Mouse (Mus musculus): ENCODE results near the gene Dpp4. TPM values are rescaled to one million over a fixed set of nuclear protein-coding genes. Genes with fewer than 3 reads are reported as not detected.

Gene Dpp4
- total RNA-seq (2015) (9.8 and 10.0 TPM in 2 replicates), total RNA-seq (2017) (13.8 and 16.4 TPM in 2 replicates)

DNA sequence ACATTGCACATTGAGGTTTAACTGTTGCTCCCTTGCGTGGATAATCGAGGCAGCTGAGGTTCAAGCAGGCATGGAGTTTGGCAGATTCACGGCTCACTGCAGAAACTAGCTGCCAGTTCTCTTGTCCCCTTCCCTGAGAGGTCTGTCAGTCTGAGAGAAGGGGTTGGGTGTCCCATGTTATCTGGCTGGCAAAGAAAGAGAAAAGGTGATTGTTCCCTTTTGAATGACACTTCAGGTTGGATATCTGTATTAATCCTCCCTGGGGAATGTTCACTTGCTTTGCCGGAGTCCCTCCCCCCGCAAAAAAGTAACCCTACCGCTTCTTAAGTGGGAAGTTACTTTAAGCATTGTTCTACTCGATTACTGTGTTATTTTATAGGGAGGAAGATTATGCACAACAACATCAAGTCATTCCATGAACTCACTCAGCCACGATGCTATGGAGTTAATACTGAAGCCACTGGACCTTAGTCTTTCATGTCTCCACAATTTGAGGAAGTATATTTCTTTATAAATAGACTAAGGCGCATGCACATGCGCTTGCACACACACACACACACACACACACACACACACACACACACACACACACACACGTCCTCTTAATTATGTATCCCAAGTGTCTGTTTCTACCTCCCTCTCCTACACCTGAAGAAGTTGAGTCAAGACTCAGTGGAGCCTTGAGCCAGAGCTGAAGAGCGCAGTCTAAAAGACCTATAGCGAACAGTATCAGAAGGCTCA, at the start of gene Dpp4:
Dpp4 (minus strand) TSS at position 151 of the 741 bp plus-strand sequence.
- peak; percentile 32; the same call in 1 of the 2 replicates for ATAC-seq (replicated peaks; ENCODE audit: poor library complexity)

DNA sequence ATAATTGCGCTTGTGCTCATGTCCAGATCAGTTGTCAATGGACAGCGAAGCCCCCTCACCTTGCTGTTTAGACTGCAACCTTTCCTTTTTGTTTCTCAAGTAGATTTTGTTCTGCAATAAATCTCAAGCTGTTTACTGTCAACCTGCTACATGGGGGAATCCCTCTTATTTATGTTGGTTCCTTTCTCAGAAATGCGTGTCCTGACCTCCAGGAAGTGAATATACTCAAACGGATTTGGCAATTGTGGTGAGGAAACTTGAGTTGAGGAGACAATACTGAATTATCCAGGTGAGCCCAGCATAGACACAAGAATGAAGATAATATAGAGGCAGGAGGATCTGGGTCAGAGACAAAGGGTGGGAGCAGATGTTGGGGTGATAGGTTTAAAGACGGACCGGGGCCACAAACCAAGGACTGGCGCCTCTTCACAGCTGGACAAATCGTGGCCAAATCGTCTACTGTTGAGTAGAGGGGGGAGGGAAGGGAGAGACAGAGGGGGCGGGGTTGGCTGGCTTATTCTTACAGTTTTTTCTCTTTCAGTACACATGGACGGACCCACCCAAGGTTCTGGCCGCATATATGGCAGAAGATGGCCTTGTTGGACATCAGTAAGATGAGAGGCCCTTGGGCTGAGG, 48.9 kb upstream of the Dpp4 start:
- ATAC-seq (replicated peaks; ENCODE audit: poor library complexity): peak; percentile 18

DNA sequence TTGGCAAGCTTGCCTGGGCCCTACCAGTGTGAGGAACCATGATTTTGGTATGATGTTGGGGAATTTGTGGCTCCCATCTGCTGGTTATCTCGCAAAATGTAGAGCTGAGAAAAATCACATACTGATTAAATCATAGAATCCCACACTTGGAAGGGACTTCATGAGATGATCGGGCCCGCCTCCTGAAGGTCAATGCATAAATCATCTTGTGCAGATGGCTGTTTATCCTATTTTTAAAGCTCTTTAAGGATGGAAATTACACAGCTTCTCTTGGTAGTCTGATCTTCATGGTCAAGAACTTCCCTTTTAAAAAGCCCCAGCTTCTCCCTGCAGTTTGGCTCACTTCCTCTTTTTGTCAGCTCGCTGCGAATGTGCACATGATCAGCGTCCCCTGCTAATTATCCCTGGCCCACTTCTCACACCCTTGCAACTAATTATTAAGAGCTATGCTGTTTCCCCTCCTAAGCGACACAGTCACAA, 48.2 kb upstream of the Dpp4 start:
- ATAC-seq (replicated peaks; ENCODE audit: poor library complexity): peak; percentile 90

DNA sequence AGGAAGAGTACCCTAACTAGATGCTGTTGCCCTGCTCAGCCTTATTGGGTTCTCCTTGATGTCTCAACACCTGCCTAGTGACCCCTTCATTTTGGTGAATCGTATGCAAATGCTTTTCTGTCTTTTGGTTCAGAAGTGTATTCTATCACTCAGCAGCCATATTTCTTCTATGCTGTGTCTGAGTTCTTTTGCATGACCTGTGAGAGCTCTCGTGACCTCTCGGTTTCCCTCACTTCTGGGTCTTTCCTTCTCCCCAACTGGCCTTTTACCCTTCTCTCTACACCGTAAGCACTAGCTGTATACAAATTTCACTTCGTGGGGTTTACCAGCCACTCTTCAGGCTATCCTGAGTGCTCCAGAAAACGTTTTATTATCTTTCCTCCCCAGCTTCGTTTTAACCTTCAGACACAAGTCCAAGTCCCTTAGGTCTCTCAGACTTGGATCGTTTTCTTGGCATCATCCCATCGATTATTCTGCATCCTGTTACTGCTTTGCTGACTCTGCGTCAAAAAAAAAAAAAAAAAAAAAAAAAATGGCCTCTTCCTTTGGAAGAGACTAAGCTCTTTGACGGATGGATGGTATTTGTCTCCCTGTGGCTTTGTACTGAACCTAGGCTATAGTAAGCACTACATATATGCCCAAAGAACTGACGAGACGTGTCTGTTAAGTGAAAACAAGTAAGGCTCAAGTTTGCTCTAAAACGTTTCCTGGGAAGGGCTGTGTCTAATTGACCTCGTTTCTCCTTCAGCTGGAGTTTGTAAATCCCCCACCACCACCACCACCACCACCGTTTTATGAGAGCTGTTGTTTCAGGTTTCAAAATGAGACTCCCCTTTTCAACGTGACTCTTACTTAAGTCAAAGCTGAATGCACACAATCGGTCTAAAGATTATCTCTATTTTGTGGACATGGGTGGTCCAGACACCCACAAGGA, 47.5 kb upstream of the Dpp4 start:
- ATAC-seq (replicated peaks; ENCODE audit: poor library complexity): no peak

DNA sequence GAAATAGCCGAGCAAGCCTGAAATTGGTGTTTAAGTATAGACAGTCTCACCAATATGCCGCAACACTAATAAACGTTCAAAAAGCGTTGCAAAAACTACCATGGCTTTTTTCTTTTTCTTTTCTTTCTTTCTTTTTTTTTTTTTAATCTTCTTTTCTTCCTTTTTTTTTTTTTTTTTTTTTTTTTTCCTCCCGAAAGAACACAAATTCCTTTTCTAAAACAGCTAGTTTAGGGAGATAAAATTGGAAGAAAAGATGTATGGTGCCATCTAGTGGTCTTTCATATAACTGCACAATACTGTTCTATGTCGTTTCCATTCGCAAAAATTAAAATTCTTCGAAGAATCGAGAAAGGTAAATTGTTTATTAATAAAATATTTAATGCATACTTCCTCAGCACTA, 46.0 kb upstream of the Dpp4 start:
- ATAC-seq (replicated peaks; ENCODE audit: poor library complexity): peak; percentile 51

DNA sequence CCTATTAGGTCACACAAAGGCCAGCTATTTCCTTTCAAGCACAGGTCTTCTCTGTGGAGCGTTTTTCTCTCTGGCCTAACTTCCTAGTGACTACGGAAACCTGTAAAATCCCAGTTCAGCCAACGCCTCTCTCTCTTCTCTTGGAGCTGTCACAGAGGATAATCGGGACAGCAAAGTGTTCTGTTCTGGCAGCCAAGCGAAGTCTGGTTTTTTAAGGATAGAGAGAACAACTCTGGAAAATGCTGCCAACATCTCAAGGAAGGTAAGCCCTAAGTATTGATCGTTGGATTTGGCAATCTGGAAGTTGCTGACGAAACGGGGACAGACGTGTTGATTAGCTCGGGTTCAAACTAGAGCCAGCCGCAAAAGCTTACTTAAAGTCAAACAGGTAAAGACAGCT, 43.0 kb upstream of the Dpp4 start:
- no peak for ATAC-seq (replicated peaks; ENCODE audit: poor library complexity)

DNA sequence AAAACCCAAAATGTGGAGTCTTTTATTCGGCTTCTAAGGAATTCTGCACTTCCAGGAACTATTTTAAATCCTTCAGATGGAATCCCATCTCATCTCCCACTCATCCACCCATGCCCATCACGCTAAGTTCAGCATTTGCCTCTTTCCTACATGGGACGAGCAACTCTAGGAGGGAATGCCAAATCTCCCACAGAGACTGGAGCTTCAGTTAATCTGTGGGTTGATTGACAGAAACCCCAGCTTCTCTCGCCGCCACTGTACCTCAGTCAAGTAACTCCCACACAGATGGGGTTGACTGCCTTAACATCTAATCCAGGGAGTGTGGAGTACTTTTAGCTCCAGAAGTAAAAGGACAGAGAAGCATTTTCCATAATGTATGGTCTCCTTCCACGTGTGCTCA, 42.0 kb upstream of the Dpp4 start:
- no peak for ATAC-seq (replicated peaks; ENCODE audit: poor library complexity)

DNA sequence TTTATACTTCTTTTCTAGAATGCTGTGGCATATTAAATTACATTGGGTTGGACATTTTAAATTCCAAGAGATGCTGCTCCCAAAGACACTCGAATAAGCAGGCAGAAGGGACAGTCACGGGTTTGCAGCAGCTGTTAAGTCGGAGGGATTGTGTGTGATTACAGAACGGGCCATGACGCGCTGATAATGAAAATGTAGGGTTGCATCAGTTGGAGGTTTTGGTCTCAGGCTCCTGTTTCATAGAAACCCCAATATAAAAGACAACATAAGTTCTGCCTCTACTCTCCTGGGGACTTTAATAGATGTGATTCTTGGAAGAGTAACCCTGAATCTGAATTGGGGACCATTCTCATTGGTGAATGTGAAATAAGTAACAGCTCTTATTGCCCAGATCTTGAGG, 38.3 kb upstream of the Dpp4 start:
- ATAC-seq (replicated peaks; ENCODE audit: poor library complexity): no peak

DNA sequence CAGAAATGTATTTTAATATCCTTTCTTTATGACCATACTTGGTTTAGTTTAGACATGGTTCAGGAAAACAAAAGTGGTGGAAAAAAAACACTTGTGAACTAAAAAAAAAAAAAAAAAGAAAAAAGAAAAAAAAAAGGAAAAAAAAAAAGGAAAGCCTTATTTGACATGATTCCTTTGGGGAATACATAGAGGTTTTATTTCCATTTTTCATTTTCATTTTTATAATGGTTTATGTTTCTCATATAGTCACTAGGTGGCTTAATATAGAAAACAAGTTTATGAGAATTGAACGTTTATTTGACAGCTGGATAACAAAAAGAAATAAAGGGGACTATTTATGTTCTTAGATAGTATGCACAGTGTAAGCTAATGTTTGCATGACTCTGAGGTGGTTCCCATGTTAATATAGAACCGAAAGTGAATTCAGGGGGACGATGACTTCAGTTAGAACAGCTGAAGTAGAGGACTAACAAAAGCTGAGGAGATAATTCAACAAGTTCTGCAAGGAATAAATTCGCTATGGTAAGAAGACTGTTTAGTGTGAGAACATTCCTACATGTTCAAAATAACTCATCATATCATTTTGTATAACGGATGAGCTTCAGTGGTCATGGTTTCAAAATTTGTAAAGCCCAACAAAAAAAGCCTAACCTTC, 37.8 kb upstream of the Dpp4 start:
- ATAC-seq (replicated peaks; ENCODE audit: poor library complexity): no peak

DNA sequence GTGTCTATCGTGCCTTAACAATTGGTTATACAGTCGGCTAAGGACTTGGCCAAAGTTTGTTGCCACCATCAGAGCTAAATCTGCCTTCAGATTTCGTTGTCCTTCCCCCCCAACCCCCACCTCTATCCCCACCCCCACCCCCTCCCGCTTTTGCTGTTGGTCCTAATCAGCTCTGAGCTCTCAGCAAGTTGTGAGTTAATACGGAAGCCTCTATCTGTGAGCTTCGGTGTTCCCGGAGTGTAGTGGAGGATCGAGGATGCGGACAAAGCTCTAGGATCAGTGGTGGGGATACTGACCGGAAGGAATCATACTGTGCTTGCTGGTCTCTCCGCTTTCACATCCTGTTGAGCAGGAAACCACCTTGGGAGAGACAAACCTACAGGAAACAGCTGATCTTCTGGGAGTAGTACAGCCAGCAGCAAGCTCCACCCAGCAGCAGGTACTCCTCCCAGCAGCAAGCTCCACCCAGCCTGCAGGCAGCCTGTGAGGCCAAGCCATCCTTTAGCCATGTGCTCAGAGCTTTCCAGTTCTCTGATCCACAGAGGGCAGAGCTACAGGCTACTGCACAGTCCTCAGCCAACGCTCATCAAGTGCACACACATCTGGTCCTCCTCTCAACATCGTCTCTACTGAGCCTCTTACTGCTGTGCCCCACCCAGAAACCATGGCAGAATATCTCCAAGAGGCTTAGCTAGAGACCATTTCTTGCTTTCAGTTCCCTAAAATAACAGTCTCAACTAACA, 28.9 kb upstream of the Dpp4 start:
- ATAC-seq (replicated peaks; ENCODE audit: poor library complexity): peak; percentile 96

DNA sequence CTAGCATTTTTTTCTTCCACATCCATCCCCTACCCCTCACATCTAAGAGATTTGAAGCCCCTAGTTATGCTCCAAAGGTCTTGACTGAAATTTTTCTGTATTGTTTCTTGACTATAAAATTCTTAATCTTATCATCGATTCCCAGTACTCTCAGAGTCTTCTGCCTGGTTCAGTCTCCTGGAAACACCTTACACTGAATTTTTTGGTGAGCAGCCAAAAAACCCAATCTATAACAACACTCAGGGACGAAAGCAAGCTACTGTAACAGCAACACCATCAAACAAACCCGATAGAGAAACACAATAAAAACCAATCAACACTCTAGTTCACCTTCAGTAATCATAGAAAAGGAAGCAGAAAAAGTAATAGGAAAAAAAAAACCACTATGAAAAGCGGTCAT, 28.1 kb upstream of the Dpp4 start:
- peak; percentile 18; the same call in 1 of the 2 replicates for ATAC-seq (replicated peaks; ENCODE audit: poor library complexity)

DNA sequence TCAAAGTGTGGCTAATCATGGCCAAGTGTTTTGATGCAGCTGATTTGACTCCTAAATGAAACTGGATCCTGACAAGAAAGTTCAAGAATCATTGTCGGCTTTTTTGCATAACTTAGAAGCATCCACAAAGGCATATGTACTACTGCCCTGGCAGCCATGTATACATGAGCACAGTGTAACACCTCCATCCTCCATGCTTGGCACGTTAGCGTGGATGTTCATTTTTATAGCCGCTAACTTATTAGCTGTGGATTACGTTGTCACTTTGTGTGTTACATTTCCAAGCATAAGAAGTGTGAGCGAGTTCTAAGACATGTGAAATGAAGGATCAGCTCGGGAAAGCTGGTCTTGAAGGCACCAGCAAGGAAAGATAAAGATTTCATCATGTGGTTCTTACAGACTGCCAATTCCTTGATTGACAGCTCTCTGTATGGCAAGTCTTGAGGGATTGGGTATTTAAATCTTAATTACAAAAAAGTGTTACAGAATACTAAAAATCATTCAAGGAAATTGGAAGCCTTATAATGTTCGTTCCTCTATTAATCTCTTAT, 19.3 kb upstream of the Dpp4 start:
- ATAC-seq (replicated peaks; ENCODE audit: poor library complexity): no peak

DNA sequence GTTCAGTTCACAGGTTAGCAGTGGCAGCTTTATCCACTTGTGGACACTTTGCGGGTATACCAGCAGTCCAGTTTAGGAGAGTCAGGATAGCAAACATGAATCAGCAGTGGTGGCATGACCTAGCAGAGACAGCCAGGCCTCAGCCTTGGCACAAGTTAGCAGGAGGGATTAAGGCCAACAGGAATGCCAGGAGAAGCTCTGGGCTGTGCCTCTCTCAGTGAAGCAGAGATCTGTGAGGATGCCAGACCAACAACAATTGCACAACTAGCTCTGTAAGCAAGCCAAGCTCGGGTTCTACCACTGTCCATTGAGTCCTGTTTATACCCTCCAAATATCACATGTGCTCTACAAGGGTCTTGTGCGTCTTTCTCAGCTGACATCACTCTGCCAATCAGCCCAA, 13.9 kb upstream of the Dpp4 start:
- no peak for ATAC-seq (replicated peaks; ENCODE audit: poor library complexity)

DNA sequence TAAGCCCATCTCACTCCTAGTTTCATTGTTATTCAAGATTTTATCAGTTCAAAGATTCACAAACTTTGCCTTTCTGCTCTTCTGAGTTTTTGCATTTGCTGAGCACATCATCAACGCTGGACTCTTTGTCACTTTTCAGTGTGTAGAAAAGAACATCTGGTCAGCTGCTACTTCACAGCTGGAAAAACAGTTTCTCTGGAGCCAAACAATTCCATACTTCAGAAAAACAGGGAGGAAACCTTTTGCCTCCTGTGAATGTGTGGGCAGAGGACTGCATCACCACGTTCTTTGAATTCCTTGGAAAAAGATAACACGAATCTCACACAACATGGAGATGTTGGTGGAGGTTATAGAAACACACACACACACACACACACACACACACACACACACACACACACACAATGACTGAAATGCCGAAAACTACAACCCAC, 11.3 kb upstream of the Dpp4 start:
- ATAC-seq (replicated peaks; ENCODE audit: poor library complexity): no peak

DNA sequence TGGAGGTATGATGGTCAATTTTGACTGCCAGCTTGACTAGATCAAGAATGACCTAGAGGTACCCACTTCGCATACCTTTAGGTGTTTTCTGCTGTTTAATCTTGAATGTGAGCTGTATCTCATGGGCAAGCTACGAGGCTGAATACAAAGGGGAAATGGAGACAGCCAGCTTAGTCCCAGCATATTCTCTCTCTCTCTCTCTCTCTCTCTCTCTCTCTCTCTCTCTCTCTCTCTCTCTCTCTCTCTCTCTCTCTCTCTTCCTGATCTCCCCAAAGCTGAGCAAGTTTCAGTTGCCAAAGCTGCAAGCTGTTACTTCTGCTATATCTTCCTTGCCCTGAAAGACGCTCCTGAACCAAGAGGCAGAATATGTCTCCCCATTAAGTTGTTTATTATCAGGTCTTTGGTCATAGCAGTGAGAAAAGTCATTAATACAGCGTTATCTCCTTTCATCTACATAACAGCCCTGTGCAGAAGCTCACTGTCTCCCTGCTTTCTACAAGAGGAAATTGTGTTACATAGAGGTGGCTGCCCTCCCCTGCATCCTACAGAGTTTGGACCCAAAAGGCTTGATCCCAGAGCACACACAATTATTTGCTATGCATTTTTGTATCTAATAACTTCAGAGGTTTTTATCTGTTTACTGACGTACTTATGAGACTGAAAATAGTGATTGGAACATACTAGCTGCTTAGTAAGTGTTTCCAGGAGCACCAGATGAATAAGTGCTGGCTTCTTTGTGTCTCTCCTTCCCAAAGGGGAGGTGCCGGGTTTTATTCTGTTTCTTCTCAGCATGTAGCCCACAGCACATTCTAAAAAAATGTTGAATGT, 10.7 kb upstream of the Dpp4 start:
- 0 out of 2 replicates have a peak, but pooled peaks have one; percentile 26 for ATAC-seq (replicated peaks; ENCODE audit: poor library complexity)

DNA sequence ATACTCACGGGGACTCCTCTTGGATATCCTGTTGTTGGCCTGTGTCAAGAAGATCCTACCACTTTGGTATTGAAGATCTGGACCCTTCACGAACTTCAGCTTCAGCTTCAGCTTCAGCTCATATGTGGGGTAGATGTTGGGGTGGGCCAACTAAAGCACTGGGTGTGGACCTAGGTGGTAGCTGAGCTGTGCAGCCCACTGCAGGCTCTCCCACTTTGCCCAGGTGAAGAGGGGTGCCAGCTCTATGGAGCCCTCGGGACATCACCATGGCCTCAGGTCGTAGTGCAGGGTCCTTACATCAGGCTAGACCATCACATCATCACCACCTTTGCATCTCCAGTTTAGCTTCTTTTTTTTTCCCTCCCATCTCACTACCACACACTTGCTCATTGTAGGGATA, 9.2 kb upstream of the Dpp4 start:
- no peak for ATAC-seq (replicated peaks; ENCODE audit: poor library complexity)

DNA sequence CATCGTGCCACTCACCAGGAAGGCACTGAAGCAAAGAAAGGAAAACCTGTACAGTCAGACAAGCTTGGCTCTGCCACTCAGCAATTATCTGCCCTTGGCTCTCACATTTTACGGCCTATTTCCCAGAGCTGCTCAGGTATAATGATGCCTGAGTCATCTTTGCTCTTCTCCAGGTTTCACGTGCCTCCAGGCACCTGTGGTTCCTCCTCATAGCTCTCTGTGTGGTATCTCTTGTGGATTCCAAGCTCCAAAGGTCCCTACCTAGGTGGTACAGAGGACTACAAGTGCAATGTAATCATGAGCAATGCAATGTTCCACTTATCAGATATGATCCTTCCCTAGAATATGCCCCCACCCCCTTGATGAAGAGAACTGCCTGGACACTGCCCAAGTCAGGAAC, 8.0 kb upstream of the Dpp4 start:
- no peak for ATAC-seq (replicated peaks; ENCODE audit: poor library complexity)

DNA sequence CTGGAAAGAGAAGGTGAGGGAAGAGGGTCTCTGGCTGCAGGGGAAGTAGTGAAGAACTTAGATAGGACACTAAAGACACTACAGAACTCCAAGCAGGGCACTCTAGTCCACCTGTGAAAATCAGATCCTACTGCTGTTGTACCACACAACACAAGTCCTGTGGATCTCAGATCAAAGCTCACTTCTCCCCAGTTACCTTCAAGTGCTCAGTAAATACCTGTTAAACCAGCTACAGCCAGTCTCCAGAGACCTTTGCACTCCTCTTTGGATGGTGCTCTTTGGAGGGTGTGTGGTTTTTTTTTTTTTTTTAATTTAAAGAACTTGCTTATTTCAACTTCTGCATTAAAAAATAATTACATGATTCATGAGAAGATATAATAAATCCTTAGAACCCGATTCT, 5.2 kb upstream of the Dpp4 start:
- ATAC-seq (replicated peaks; ENCODE audit: poor library complexity): no peak
